Mouse (Mus musculus): Measurements from ENCODE around the gene Trim11. TPM values are rescaled to one million over a fixed set of nuclear protein-coding genes. Genes with fewer than 3 reads are reported as not detected.

Gene Trim11
- polyA plus RNA-seq, 1 experiment, result 22.6 TPM

DNA sequence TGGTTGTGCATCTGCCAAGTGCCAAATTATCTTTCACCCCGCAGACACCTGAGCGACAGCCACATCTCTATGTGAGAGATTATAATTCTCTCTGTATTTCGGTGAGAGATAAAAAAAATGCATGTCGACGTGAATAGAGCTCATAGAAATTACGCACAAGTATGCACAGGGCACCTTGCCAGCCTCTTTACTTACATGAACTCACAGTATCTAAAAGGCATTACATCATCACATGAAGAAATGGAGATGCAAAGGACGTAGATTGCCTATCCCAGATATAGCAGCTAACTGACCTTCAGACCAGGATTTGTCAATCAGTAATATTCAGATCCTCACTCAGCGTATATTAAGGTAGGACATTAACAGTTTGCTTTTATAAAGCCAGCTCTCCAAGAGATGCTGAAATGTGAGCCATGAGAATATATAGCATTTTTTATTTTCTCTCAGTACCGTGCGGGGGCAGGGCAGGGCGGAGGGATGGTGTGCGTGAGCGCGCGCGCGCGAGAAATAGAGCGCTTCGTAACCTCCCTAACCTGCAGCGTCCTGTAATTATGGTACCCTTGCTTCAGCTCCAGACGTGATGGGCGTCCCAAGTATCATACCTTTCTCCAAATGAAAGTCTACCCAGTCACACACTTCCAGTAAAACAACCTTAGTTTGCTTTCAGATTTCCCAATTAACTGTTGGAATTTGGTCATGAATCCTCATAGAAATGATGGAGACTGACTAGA is 29.9 kb upstream of the Trim11 start:
- Histone ChIP-seq H3K27ac (ENCODE audit: insufficient read depth, low read depth, low read length) (no peak overlapping the region), H3K4me1 (ENCODE audit: control insufficient read depth, insufficient read depth, low read length) (no peaks in the 10 kb centered on the region; the same call in none of the 2 replicates), H3K4me3 (ENCODE audit: insufficient read depth, low read length) (peak overlapping the region; percentile 23)
- TF ChIP-seq POLR2A (IDR thresholded peaks at IDR 0.05; ENCODE audit: borderline replicate concordance, low read depth, low read length), result no peak
- TF ChIP-seq CTCF (IDR thresholded peaks at IDR 0.05; ENCODE audit: low read depth, low read length), result no peak

DNA sequence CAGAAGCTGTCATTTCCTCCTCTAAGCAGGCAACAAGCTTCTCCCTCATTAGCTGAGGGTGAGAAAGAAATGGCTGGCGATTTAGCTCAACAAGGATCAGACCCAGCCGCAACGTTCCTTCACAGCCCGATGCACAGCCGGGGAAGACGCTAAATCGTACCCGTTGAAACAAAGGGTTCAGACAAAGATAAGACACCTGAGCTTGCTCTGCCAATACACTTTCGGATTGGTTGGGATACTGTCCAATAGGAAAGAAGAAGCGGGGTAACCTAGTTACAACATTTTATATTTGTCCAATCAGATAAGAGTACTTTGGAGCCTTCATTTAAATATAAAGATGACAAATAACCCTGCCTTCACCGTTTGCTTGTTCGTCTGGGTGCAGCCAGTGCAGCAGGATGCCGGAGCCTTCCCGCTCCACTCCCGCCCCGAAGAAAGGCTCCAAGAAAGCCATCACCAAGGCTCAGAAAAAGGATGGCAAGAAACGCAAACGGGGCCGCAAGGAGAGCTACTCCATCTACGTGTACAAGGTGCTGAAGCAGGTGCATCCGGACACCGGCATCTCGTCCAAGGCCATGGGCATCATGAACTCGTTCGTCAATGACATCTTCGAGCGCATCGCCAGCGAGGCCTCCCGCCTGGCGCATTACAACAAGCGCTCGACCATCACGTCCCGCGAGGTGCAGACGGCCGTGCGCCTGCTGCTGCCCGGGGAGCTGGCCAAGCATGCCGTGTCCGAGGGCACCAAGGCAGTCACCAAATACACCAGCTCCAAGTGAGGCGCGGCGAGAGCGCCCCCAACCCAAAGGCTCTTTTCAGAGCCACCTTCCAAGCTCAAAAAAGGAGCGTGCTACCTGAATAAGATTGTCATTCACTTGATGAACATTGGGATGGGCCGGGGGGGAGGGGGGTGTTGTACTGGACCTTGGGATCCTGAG is 29.1 kb upstream of the Trim11 start, which contains the start of gene Hist3h2ba:
Hist3h2ba (plus strand) TSS at position 379 of the 938 bp plus-strand sequence.
- Histone ChIP-seq H3K4me1 (ENCODE audit: control insufficient read depth, insufficient read depth, low read length) (peaks cover 8% of the 10 kb centered on the region), H3K4me3 (ENCODE audit: insufficient read depth, low read length) (peak within 1 kb of the TSS; percentile 23), H3K27ac (ENCODE audit: insufficient read depth, low read depth, low read length) (no peak within 1 kb of the TSS)
- no peak for TF ChIP-seq POLR2A (IDR thresholded peaks at IDR 0.05; ENCODE audit: borderline replicate concordance, low read depth, low read length)
- TF ChIP-seq CTCF (IDR thresholded peaks at IDR 0.05; ENCODE audit: low read depth, low read length), result no peak

DNA sequence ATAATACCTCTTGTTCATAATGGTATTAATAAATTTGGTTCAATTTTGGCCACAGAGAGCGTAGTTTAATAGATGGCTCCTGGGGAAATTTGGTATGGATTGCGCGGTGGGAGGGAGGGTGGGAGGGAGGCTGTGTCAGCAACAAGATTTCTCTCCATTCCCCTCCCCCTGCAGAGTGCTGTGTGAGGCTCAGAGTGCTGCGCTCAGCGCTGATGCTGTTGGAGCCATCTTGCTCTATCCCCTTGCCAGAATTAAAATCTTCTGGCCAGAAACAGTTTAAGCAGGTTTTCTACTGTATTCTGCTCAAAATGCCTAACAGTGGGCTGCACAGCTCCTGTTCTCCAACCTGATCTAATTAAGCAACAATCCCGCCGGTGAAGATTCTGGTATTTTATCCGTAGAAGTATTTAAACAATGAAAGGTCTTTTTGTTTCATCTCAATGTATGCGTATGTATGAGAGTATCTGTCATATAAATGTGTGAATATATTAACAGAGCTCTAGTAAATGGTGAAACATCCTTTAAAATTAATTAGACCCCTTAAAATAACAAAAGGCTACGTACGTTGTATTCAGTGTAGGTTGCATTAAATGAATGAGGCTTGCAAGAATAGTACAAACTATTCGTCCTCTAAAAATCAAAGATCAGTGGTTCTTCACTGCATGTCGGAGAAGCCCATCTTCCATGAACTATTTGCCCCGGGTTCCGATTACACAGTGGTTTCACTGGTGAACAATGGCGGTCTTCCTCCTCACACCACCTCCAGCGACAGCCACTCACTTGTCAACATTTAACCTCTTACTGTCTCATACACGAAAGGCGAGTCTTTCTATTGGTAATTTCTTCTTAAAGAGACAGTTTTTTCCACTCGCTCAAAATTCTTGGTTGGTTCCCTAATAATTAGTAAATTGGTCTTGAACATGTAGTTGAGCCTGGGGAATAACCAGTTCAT is 28.1 kb upstream of the Trim11 start:
- no peak overlapping the region for H3K4me3 ChIP-seq (ENCODE audit: insufficient read depth, low read length)

DNA sequence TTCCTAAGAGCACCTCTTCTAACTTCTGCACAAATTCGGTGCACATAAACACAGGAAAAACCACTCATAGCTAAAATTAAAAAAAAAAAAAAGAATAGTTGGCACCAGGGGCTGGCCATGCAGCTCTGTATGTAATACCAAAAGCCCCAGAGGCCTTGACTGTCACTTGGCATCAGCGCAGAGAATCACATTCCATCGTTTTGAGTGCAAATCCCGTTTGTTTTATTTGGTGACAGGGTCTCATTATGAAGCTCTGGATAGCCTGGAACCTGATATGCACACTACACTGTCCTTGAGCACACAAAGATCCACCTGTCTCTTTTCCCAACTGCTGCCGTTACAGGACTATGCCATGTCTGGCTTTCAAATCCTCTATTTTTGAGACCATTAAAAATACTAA is 26.7 kb upstream of the Trim11 start:
- Histone ChIP-seq H3K4me1 (ENCODE audit: control insufficient read depth, insufficient read depth, low read length) (peaks cover 8% of the 10 kb centered on the region), H3K27ac (ENCODE audit: insufficient read depth, low read depth, low read length) (no peak overlapping the region), H3K4me3 (ENCODE audit: insufficient read depth, low read length) (no peak overlapping the region)
- no peak for TF ChIP-seq CTCF (IDR thresholded peaks at IDR 0.05; ENCODE audit: low read depth, low read length)
- TF ChIP-seq POLR2A (IDR thresholded peaks at IDR 0.05; ENCODE audit: borderline replicate concordance, low read depth, low read length), result no peak

More for the DNA sequence above, 28.1 kb upstream of the Trim11 start:
- Histone ChIP-seq H3K27ac (ENCODE audit: insufficient read depth, low read depth, low read length) (no peak overlapping the region), H3K4me1 (ENCODE audit: control insufficient read depth, insufficient read depth, low read length) (peaks cover 8% of the 10 kb centered on the region)
- TF ChIP-seq POLR2A (IDR thresholded peaks at IDR 0.05; ENCODE audit: borderline replicate concordance, low read depth, low read length) (no peak), CTCF (IDR thresholded peaks at IDR 0.05; ENCODE audit: low read depth, low read length) (no peak)

DNA sequence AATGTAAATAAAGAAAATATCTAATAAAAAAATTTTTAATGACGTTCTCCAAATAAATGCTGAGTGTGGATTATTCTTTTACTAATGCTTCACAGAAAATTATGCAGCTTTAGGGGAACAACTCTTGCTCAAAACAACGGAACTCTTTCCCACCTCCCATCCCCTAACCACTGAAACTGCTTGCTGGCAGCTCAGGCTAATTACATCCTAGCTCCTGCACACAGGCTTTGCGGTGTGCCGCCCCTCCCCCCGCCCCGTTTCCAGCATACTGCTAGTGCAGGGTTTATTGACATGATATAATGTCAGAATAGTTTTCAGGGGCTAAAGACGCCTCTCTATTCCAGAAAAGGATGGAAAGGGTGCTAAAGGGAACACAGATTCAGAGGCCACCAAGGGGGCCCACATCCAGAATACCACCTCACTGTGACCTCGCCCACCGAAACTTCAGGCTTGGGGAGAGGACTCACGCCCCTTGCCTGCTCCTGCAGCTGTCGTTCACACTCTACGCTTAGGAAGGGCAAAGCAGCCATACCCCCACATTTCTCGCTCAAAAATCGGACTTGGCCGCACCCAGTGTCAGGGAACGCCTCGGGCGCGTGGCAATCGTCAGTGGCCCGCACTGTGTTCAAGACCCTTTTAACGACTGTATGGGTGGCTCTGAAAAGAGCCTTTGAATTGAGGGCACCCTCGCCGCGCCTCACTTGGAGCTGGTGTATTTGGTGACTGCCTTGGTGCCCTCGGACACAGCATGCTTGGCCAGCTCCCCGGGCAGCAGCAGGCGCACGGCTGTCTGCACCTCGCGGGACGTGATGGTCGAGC is 24.3 kb upstream of the Trim11 start:
- Histone ChIP-seq H3K4me1 (ENCODE audit: control insufficient read depth, insufficient read depth, low read length) (peaks cover 26% of the 10 kb centered on the region), H3K4me3 (ENCODE audit: insufficient read depth, low read length) (peak overlapping the region; percentile 63), H3K27ac (ENCODE audit: insufficient read depth, low read depth, low read length) (peak overlapping the region; percentile 41; the same call in 1 of the 2 replicates)
- TF ChIP-seq POLR2A (IDR thresholded peaks at IDR 0.05; ENCODE audit: borderline replicate concordance, low read depth, low read length), result no peak
- TF ChIP-seq CTCF (IDR thresholded peaks at IDR 0.05; ENCODE audit: low read depth, low read length), result no peak

DNA sequence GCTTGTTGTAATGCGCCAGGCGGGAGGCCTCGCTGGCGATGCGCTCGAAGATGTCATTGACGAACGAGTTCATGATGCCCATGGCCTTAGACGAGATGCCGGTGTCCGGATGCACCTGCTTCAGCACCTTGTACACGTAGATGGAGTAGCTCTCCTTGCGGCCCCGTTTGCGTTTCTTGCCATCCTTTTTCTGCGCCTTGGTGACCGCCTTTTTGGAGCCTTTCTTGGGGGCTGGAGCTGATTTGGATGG is 23.8 kb upstream of the Trim11 start:
- peaks cover 28% of the 10 kb centered on the region for H3K4me1 ChIP-seq (ENCODE audit: control insufficient read depth, insufficient read depth, low read length)
- H3K4me3 ChIP-seq (ENCODE audit: insufficient read depth, low read length), result peak overlapping the region; percentile 63
- H3K27ac ChIP-seq (ENCODE audit: insufficient read depth, low read depth, low read length), result peak overlapping the region; percentile 41; the same call in 1 of the 2 replicates

DNA sequence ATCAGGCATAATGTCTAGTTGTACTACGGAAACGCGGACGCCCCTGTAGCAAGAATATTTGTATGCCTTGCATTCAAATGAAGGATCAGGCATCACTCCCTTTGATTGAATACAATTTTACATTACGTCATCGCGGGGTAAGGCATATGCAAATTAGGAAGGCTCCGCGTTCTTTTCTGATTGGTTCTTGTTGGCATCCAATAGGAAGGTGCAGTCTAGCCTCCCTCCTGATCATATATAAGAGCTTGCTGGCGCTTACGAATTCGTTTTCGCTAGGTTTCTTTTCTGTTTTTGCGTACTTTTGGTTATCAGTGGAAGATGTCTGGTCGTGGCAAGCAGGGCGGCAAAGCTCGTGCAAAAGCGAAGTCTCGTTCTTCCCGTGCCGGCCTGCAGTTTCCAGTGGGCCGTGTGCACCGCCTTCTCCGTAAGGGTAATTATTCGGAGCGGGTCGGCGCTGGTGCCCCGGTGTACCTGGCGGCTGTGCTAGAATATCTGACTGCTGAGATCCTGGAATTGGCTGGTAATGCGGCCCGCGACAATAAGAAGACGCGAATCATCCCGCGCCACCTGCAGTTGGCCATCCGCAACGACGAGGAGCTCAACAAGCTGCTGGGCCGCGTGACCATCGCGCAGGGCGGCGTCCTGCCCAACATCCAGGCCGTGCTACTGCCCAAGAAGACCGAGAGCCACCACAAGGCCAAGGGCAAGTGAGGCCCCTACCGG is 23.3 kb upstream of the Trim11 start, which contains the start of the genes Hist3h2a and Trim17:
Hist3h2a (plus strand) TSS at position 266 of the 723 bp plus-strand sequence.
Trim17 (plus strand) TSS at position 266 of the 723 bp plus-strand sequence.
- TF ChIP-seq CTCF (IDR thresholded peaks at IDR 0.05; ENCODE audit: low read depth, low read length), result 0 out of 2 replicates have a peak, but pooled peaks have one; percentile 19
- peak; percentile 78; the same call in 1 of the 2 replicates for TF ChIP-seq POLR2A (IDR thresholded peaks at IDR 0.05; ENCODE audit: borderline replicate concordance, low read depth, low read length)
- Histone ChIP-seq H3K4me1 (ENCODE audit: control insufficient read depth, insufficient read depth, low read length) (peaks cover 31% of the 10 kb centered on the region), H3K27ac (ENCODE audit: insufficient read depth, low read depth, low read length) (peak within 1 kb of the TSS; percentile 90), H3K4me3 (ENCODE audit: insufficient read depth, low read length) (peak within 1 kb of the TSS; percentile 85)
